Mouse (Mus musculus) ES-E14 (cell line): ENCODE measurements at regions not wholly inside any gene's neighbourhood (a gene's known extent, or its start where the extent isn't known, plus 50 kb on each side); places are given as distances from the start of the nearest gene placed in this dataset.

Source experiments
- DNase-seq: peaks from one replicate; pipeline ENCODE4 v3.0.0-alpha.2; 2013; ENCODE audit warnings: low read depth, low spot score
- H3K27ac ChIP-seq: 2 replicates; pipeline ENCODE4 v1.5.1; 2012; ENCODE audit warnings: low read depth, mild to moderate bottlenecking, low read length, moderate library complexity, mixed read lengths; ENCODE audit not compliant: poor library complexity, insufficient read depth, severe bottlenecking
- H3K36me3 ChIP-seq: 2 replicates; pipeline ENCODE4 v1.6.1; 2012; ENCODE audit warnings: mild to moderate bottlenecking, low read length, moderate library complexity, mixed read lengths; ENCODE audit not compliant: control insufficient read depth, poor library complexity, insufficient read depth, severe bottlenecking
- H3K4me1 ChIP-seq, 2 experiments: fragments of 150-350 bp in 1 of 2; sonication (generic) in 1 of 2; 2 replicates each; pipeline ENCODE4 v1.6.1; 2012; ENCODE audit warnings: low read length in 2 of 2, mild to moderate bottlenecking in 1 of 2, mixed read lengths in 1 of 2; ENCODE audit not compliant: control insufficient read depth in 2 of 2, insufficient read depth in 2 of 2, poor library complexity in 1 of 2
- H3K4me3 ChIP-seq, 2 experiments: fragments of 150-350 bp in 1 of 2; sonication (generic) in 1 of 2; 2 replicates each; pipeline ENCODE4 v1.5.1; 2012; ENCODE audit warnings: low read length in 2 of 2, low read depth in 1 of 2, mild to moderate bottlenecking in 1 of 2, mixed read lengths in 1 of 2; ENCODE audit not compliant: insufficient read depth in 1 of 2, poor library complexity in 1 of 2, severe bottlenecking in 1 of 2
- H3K9ac ChIP-seq: 2 replicates; pipeline ENCODE4 v1.6.1; 2012; ENCODE audit warnings: low read depth, mild to moderate bottlenecking, low read length, mixed read lengths; ENCODE audit not compliant: poor library complexity, insufficient read depth, severe bottlenecking
- H3K9me3 ChIP-seq: fragments of 150-350 bp; sonication (generic); 2 replicates; pipeline ENCODE4 v1.6.1; 2012; ENCODE audit warnings: low read depth, mild to moderate bottlenecking, low read length; ENCODE audit not compliant: control insufficient read depth, insufficient read depth
- CHD2 ChIP-seq: IDR thresholded peaks from 2 replicates; pipeline ENCODE4 v1.6.1; 2014; ENCODE audit warnings: mild to moderate bottlenecking, low read depth, low read length, inconsistent platforms
- HCFC1 ChIP-seq: IDR thresholded peaks from 2 replicates; pipeline ENCODE4 v1.6.1; 2012; ENCODE audit warnings: low read length, inconsistent platforms, borderline replicate concordance; ENCODE audit not compliant: insufficient read depth
- MAFK ChIP-seq: IDR thresholded peaks from 2 replicates; pipeline ENCODE4 v1.6.1; 2014; ENCODE audit warnings: mild to moderate bottlenecking, low read depth, low read length, inconsistent platforms; ENCODE audit not compliant: insufficient read depth
- ZC3H11A ChIP-seq: IDR thresholded peaks from 2 replicates; pipeline ENCODE4 v1.6.1; 2012; ENCODE audit warnings: low read depth, mild to moderate bottlenecking, inconsistent platforms, low read length, borderline replicate concordance
- ZNF384 ChIP-seq: IDR thresholded peaks from 2 replicates; pipeline ENCODE4 v1.6.1; 2012; ENCODE audit warnings: low read depth, low read length, inconsistent platforms
- in situ Hi-C, 2 experiments: fragments of 600-800 bp; cut with MboI; formaldehyde crosslinking; loops; one replicate each; pipeline ENCODE4 v1.15.1; 2025; ENCODE audit warnings: low sequenced_read_pairs in 2 of 2, inconsistent platforms in 1 of 2; ENCODE audit not compliant: unreplicated experiment in 2 of 2

DNA sequence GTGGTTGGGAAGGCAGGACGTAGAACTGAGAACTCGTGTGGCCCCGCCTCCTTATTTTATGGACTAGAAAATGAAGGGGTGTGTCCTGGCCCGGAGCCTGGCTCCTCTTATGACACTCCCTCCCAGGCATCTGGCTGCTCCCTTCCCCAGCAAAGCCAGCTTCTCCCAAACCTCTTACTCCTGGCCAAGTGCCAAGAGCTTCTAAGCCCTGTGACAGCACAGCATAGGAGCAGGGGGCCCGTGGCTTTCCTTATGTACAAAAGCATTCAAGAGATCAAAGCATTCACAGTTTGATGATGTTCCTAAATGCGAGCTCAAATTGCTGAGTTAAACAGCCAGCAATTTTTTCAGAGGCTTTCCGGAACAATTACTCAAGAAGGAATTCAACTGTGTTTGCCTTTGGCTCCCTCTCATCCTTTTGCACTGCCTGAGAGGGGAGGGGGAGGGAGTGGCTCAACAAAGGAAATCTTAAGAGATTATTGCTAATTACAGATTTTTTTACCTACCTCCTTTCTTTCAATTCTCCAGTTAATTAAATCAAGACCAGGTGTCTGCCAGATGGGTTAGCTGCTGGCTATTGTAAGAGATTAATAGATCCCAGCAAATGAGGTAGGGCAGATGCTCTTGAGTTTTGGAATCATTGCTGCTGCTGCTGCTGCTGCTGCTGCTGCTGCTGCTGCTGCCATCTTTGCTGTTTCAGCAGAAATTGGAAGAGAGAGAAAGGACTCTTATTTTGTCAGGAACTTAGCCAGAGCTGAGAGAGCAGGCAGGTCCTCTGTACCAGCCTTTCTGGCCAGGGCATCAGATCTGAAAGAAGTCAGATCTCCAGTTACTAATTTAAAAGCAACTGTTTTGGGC lies 71.0 kb upstream of the Dlg1 start:
- no peaks in the 10 kb centered on the region for H3K36me3 ChIP-seq
- peaks cover 0 to 6% of the 10 kb centered on the region in 2 experiments; a peak in 1 of 4 replicates for H3K4me1 ChIP-seq
- no peak overlapping the region for H3K27ac ChIP-seq
- peaks cover 1% of the 10 kb centered on the region; the same call in 1 of the 2 replicates for H3K9me3 ChIP-seq
- no peak overlapping the region for H3K4me3 ChIP-seq
- in situ Hi-C loops = no loop called here
- TF ChIP-seq HCFC1 (no peak), MAFK (peak; percentile 76), CHD2 (no peak), ZNF384 (no peak), ZC3H11A (no peak)
- no peak for DNase-seq
- no peak overlapping the region for H3K9ac ChIP-seq

DNA sequence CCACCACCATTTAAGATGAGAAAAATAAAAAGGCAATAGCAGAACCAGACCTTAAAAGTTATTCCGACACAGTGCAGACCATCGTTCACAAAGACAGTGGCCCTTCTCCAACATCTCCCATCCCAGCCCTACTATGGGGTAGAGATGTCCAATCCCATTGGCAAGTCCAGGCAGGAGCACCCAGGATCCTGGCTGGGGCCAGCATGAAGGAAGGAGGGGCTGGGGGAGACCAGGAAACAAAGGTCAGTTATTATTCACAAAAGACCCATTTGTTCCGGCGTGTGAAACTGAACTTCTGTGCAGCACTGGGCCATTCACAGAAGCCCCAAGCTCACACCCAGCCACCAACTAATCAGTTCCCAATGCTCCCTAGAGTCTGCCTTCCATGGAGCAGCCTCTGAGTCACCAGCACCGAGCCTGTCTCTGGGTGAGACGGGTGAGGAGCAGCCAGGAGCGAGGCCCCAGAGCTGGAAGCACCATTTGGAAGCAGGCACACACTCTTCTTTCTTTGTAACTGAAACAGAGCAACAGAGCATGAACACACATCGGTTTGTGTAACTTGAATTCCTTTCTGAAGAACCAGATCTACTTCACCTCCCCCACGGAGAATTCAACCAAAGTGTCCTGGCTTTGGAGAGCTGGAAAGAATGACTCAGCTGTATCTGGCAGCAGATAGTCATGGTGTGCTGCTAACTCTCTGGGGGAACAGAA lies 70.1 kb upstream of the Dlg1 start:
- Histone ChIP-seq H3K4me1 (peaks cover 0 to 6% of the 10 kb centered on the region in 2 experiments; a peak in 1 of 4 replicates), H3K27ac (no peak overlapping the region), H3K9ac (no peak overlapping the region), H3K9me3 (peaks cover 1% of the 10 kb centered on the region; the same call in 1 of the 2 replicates), H3K36me3 (no peaks in the 10 kb centered on the region), H3K4me3 (no peak overlapping the region)
- no peak for DNase-seq
- in situ Hi-C loops = no loop called here
- TF ChIP-seq ZNF384 (no peak), HCFC1 (no peak), MAFK (no peak), CHD2 (no peak), ZC3H11A (no peak)

- Histone ChIP-seq H3K36me3 (no peaks in the 10 kb centered on the region), H3K27ac (no peak overlapping the region), H3K4me3 (no peak overlapping the region), H3K9me3 (peaks cover 1% of the 10 kb centered on the region; the same call in 1 of the 2 replicates), H3K4me1 (no peaks in the 10 kb centered on the region), H3K9ac (no peak overlapping the region)
- in situ Hi-C loops = no loop called here
- TF ChIP-seq HCFC1 (no peak), MAFK (no peak), ZNF384 (no peak), CHD2 (no peak), ZC3H11A (no peak)
- DNase-seq = no peak
Measured at GRCm38 (mm10) chr16:31597965-31598364, 65.3 kb upstream of the Dlg1 start.

DNA sequence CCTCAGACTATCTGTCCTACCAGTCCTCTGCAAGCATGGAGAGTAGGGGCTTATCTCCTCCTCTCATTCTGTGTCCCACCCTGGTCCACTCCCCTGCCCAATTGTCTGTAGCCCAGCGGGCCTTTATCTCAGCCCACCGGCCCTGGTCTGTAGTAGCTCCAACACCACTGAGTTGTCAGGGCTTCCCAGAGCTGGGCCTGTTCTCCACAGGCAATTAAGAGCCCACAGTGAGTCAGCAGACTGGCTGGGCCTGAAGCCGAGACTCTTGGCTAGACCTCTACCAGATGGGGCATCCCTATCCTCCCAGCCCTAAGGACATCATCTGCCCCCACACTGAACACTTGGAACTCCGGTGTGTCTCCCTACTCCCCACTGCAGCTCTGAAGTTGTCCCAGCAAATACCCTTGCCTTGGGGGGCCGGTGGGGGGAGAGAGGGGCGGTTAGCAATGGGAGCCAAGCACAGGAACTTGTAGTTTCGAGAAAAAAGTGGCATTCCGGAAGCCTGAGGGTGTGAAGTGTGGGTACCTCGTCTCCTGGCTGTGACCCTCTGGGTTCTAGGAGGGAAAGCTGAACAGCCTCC lies 64.7 kb upstream of the Dlg1 start:
- Histone ChIP-seq H3K27ac (no peak overlapping the region), H3K9me3 (peaks cover 1% of the 10 kb centered on the region; the same call in 1 of the 2 replicates), H3K9ac (no peak overlapping the region), H3K36me3 (no peaks in the 10 kb centered on the region), H3K4me1 (no peaks in the 10 kb centered on the region), H3K4me3 (no peak overlapping the region)
- in situ Hi-C loops = no loop called here
- DNase-seq = no peak
- TF ChIP-seq MAFK (no peak), ZNF384 (no peak), ZC3H11A (no peak), CHD2 (no peak), HCFC1 (no peak)
